Mouse (Mus musculus): ENCODE measurements at regions not wholly inside any gene's neighbourhood (a gene's known extent, or its start where the extent isn't known, plus 50 kb on each side); places are given as distances from the start of the nearest gene placed in this dataset.

- DNase-seq (ENCODE audit: low spot score) = peak; percentile 84
- WGBS = 3% methylated on average over 9 of the region's 9 CpGs
- no peak overlapping the region for H3K4me3 ChIP-seq (ENCODE audit: low read depth, low read length)
- no peaks in the 10 kb centered on the region for H3K27me3 ChIP-seq (replicated peaks; ENCODE audit: control insufficient read depth, insufficient read depth, low read length)
- no peaks in the 10 kb centered on the region for H3K9me3 ChIP-seq (replicated peaks; ENCODE audit: control insufficient read depth, low read length)
- H3K4me2 ChIP-seq (ENCODE audit: low read length) = no peak overlapping the region
- no peak overlapping the region for H3K27ac ChIP-seq (ENCODE audit: low read depth, low read length)
- peak; percentile 93 for ATAC-seq
- no peak overlapping the region for H3K9ac ChIP-seq (ENCODE audit: low read length)
- H3K4me1 ChIP-seq (ENCODE audit: control insufficient read depth, insufficient read depth, low read length) = peaks cover 3% of the 10 kb centered on the region; the same call in 1 of the 2 replicates
- H3K36me3 ChIP-seq (ENCODE audit: control insufficient read depth, insufficient read depth, low read length) = no peaks in the 10 kb centered on the region
Observed at GRCm38 (mm10) chr10:91881521-91882228, 700.6 kb upstream of the Tmpo start.

- no peak for ATAC-seq
- H3K4me3 ChIP-seq (ENCODE audit: low read depth, low read length) = no peak overlapping the region
- H3K36me3 ChIP-seq (ENCODE audit: control insufficient read depth, insufficient read depth, low read length) = no peaks in the 10 kb centered on the region
- H3K27ac ChIP-seq (ENCODE audit: low read depth, low read length) = no peak overlapping the region
- no peaks in the 10 kb centered on the region for H3K27me3 ChIP-seq (replicated peaks; ENCODE audit: control insufficient read depth, insufficient read depth, low read length)
- H3K4me2 ChIP-seq (ENCODE audit: low read length) = no peak overlapping the region
- DNase-seq (ENCODE audit: low spot score) = no peak
- H3K9me3 ChIP-seq (replicated peaks; ENCODE audit: control insufficient read depth, low read length) = no peaks in the 10 kb centered on the region
- H3K4me1 ChIP-seq (ENCODE audit: control insufficient read depth, insufficient read depth, low read length) = no peaks in the 10 kb centered on the region
- 82% methylated on average over 3 of the region's 3 CpGs for WGBS
- H3K9ac ChIP-seq (ENCODE audit: low read length) = no peak overlapping the region
Observed at GRCm38 (mm10) chr10:91875450-91875849, 694.3 kb upstream of the Tmpo start.

- no peaks in the 10 kb centered on the region for H3K36me3 ChIP-seq (ENCODE audit: control insufficient read depth, insufficient read depth, low read length)
- no peak for ATAC-seq
- no peaks in the 10 kb centered on the region for H3K4me1 ChIP-seq (ENCODE audit: control insufficient read depth, insufficient read depth, low read length)
- H3K27ac ChIP-seq (ENCODE audit: low read depth, low read length) = no peak overlapping the region
- DNase-seq (ENCODE audit: low spot score) = peak; percentile 67
- H3K9ac ChIP-seq (ENCODE audit: low read length) = no peak overlapping the region
- no peaks in the 10 kb centered on the region for H3K9me3 ChIP-seq (replicated peaks; ENCODE audit: control insufficient read depth, low read length)
- H3K27me3 ChIP-seq (replicated peaks; ENCODE audit: control insufficient read depth, insufficient read depth, low read length) = no peaks in the 10 kb centered on the region
- WGBS = 36% methylated on average over 4 of the region's 4 CpGs
- H3K4me2 ChIP-seq (ENCODE audit: low read length) = no peak overlapping the region
- H3K4me3 ChIP-seq (ENCODE audit: low read depth, low read length) = no peak overlapping the region
Observed at GRCm38 (mm10) chr10:91871244-91871643, 690.1 kb upstream of the Tmpo start.

- no peaks in the 10 kb centered on the region for H3K4me1 ChIP-seq (ENCODE audit: control insufficient read depth, insufficient read depth, low read length)
- WGBS = 25% methylated on average over 6 of the region's 6 CpGs
- H3K4me2 ChIP-seq (ENCODE audit: low read length) = no peak overlapping the region
- H3K27ac ChIP-seq (ENCODE audit: low read depth, low read length) = no peak overlapping the region
- no peaks in the 10 kb centered on the region for H3K9me3 ChIP-seq (replicated peaks; ENCODE audit: control insufficient read depth, low read length)
- no peak overlapping the region for H3K4me3 ChIP-seq (ENCODE audit: low read depth, low read length)
- no peaks in the 10 kb centered on the region for H3K27me3 ChIP-seq (replicated peaks; ENCODE audit: control insufficient read depth, insufficient read depth, low read length)
- DNase-seq (ENCODE audit: low spot score) (peak; percentile 22), ATAC-seq (no peak)
- no peak overlapping the region for H3K9ac ChIP-seq (ENCODE audit: low read length)
- no peaks in the 10 kb centered on the region for H3K36me3 ChIP-seq (ENCODE audit: control insufficient read depth, insufficient read depth, low read length)
Observed at GRCm38 (mm10) chr10:91858711-91859595, 677.8 kb upstream of the Tmpo start.

GRCm38 (mm10) chr10:91827074-91827473, 646.0 kb upstream of the Tmpo start:
- no peaks in the 10 kb centered on the region for H3K27me3 ChIP-seq (replicated peaks; ENCODE audit: control insufficient read depth, insufficient read depth, low read length)
- H3K9me3 ChIP-seq (replicated peaks; ENCODE audit: control insufficient read depth, low read length) = no peaks in the 10 kb centered on the region
- H3K4me1 ChIP-seq (ENCODE audit: control insufficient read depth, insufficient read depth, low read length) = no peaks in the 10 kb centered on the region
- peak; percentile 18 for DNase-seq (ENCODE audit: low spot score)
- no peak for ATAC-seq
- H3K4me3 ChIP-seq (ENCODE audit: low read depth, low read length) = no peak overlapping the region
- no peaks in the 10 kb centered on the region for H3K36me3 ChIP-seq (ENCODE audit: control insufficient read depth, insufficient read depth, low read length)
- WGBS = 58% methylated on average over 3 of the region's 3 CpGs
- no peak overlapping the region for H3K9ac ChIP-seq (ENCODE audit: low read length)
- no peak overlapping the region for H3K27ac ChIP-seq (ENCODE audit: low read depth, low read length)
- no peak overlapping the region for H3K4me2 ChIP-seq (ENCODE audit: low read length)

- no peak overlapping the region for H3K9ac ChIP-seq (ENCODE audit: low read length)
- no peak overlapping the region for H3K27ac ChIP-seq (ENCODE audit: low read depth, low read length)
- DNase-seq (ENCODE audit: low spot score) (no peak), ATAC-seq (no peak)
- H3K36me3 ChIP-seq (ENCODE audit: control insufficient read depth, insufficient read depth, low read length) = no peaks in the 10 kb centered on the region
- H3K9me3 ChIP-seq (replicated peaks; ENCODE audit: control insufficient read depth, low read length) = no peaks in the 10 kb centered on the region
- H3K27me3 ChIP-seq (replicated peaks; ENCODE audit: control insufficient read depth, insufficient read depth, low read length) = no peaks in the 10 kb centered on the region
- H3K4me1 ChIP-seq (ENCODE audit: control insufficient read depth, insufficient read depth, low read length) = no peaks in the 10 kb centered on the region
- no peak overlapping the region for H3K4me3 ChIP-seq (ENCODE audit: low read depth, low read length)
- WGBS = 97% methylated on average over 5 of the region's 5 CpGs
- no peak overlapping the region for H3K4me2 ChIP-seq (ENCODE audit: low read length)
Observed at GRCm38 (mm10) chr10:91823499-91823898, 642.4 kb upstream of the Tmpo start.

GRCm38 (mm10) chr10:91804870-91805269, 623.8 kb upstream of the Tmpo start:
- peak; percentile 56 for DNase-seq (ENCODE audit: low spot score)
- no peak overlapping the region for H3K9ac ChIP-seq (ENCODE audit: low read length)
- no peaks in the 10 kb centered on the region for H3K4me1 ChIP-seq (ENCODE audit: control insufficient read depth, insufficient read depth, low read length)
- H3K9me3 ChIP-seq (replicated peaks; ENCODE audit: control insufficient read depth, low read length) = no peaks in the 10 kb centered on the region
- no peak overlapping the region for H3K27ac ChIP-seq (ENCODE audit: low read depth, low read length)
- H3K27me3 ChIP-seq (replicated peaks; ENCODE audit: control insufficient read depth, insufficient read depth, low read length) = no peaks in the 10 kb centered on the region
- H3K4me3 ChIP-seq (ENCODE audit: low read depth, low read length) = no peak overlapping the region
- H3K36me3 ChIP-seq (ENCODE audit: control insufficient read depth, insufficient read depth, low read length) = no peaks in the 10 kb centered on the region
- 76% methylated on average over 3 of the region's 3 CpGs for WGBS
- no peak overlapping the region for H3K4me2 ChIP-seq (ENCODE audit: low read length)
- ATAC-seq = no peak; the same call in 1 of the 2 replicates
